ENCODE assay signal across 17 mouse cellular contexts in the genomic region with DNA sequence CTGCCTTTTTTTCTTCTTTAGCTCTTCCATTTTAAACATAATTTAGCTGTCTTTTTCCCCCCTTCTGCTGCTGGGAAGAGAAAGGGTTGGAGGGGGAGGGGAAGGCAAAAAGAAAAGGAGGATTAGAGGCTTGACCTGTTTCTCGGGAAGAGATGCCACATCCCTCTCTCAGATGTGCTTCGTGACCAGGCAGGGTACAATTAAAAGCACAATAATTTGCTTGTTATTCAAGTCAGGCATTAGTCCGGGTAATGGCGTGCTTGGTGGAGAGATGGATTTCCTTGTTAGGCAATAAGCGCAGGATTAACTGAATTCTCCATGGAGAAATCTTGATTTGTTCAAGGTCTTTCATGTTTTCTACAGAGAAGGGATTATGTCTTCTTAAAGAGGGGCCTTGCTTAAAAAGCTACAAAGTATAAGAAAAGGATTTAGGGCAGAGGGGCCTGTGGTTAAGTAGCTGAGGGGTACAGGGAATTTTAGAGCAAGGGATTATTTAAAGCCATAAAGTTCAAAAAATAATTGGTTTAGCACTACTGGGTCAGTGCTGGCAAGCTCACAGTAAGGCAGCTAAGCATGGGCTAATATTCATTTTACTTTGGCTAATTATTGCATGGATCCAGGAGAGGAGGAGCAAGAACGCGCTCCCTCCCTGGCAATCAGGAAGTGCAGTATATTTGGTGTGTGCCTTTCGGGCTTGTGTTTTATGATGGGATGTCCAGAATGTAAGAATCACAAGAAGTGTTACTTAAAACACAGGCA.
DNase-seq lines count a peak whose midpoint lies in the region; ATAC-seq lines count a peak whose summit lies in the region.
"Had no signal": no experiment of that assay in that cellular context is flagged by ENCODE, and none has a peak within 500 bp of the region (broad histone marks: within the 10 kb centered on the region; RNA-seq: fewer than 3 reads in every experiment).

No protein-coding gene starts in this region.

- no peak overlapping the region for H3K4me3 ChIP-seq in neural tube, embryonic 13.5 days
- H3K4me3 ChIP-seq in neural tube, embryonic 15.5 days (replicated peaks) = no peak overlapping the region
- no peak overlapping the region for H3K4me3 ChIP-seq in forebrain, embryonic 11.5 days (ENCODE audit: low read depth, low read length)
- no peak overlapping the region for H3K4me3 ChIP-seq in midbrain, embryonic 12.5 days
- H3K4me3 ChIP-seq: erythroblast, embryonic 14.5 days; gastrocnemius, adult 2 months; hindbrain, embryonic 15.5 days; liver, embryonic 13.5 days had no signal

- H3K9ac ChIP-seq in neural tube, embryonic 13.5 days = 0 out of 2 replicates have a peak overlapping the region, but pooled peaks have one; percentile 6
- no peak overlapping the region for H3K9ac ChIP-seq in neural tube, embryonic 15.5 days (replicated peaks)
- no peak overlapping the region for H3K9ac ChIP-seq in forebrain, embryonic 11.5 days (ENCODE audit: low read length)
- H3K9ac ChIP-seq in midbrain, embryonic 12.5 days (replicated peaks) = no peak overlapping the region
- H3K9ac ChIP-seq: hindbrain, embryonic 15.5 days; liver, embryonic 13.5 days had no signal

- H3K9me3 ChIP-seq in neural tube, embryonic 13.5 days = no peaks in the 10 kb centered on the region
- H3K9me3 ChIP-seq in neural tube, embryonic 15.5 days (replicated peaks) = no peaks in the 10 kb centered on the region
- no peaks in the 10 kb centered on the region; the same call in 1 of the 2 replicates for H3K9me3 ChIP-seq in forebrain, embryonic 11.5 days (ENCODE audit: control insufficient read depth, low read length)
- H3K9me3 ChIP-seq in midbrain, embryonic 12.5 days = no peaks in the 10 kb centered on the region
- H3K9me3 ChIP-seq: hindbrain, embryonic 15.5 days; liver, embryonic 13.5 days had no signal

- H3K27ac ChIP-seq in neural tube, embryonic 13.5 days (replicated peaks) = peak overlapping the region; percentile 70
- H3K27ac ChIP-seq in neural tube, embryonic 15.5 days (replicated peaks) = no peak overlapping the region
- H3K27ac ChIP-seq in forebrain, embryonic 11.5 days (ENCODE audit: low read depth, low read length) = peak overlapping the region; percentile 33; the same call in 1 of the 2 replicates
- peak overlapping the region; percentile 68 for H3K27ac ChIP-seq in midbrain, embryonic 12.5 days (replicated peaks)
- H3K27ac ChIP-seq: gastrocnemius, adult 2 months; liver, embryonic 13.5 days had no signal

- peaks cover 11% of the 10 kb centered on the region for H3K27me3 ChIP-seq in neural tube, embryonic 13.5 days
- H3K27me3 ChIP-seq in neural tube, embryonic 15.5 days (replicated peaks) = 0 out of 2 replicates have a peak, but pooled peaks cover 6% of the 10 kb centered on the region
- H3K27me3 ChIP-seq in forebrain, embryonic 11.5 days (ENCODE audit: control insufficient read depth, insufficient read depth, low read length) = peaks cover 31% of the 10 kb centered on the region
- H3K27me3 ChIP-seq in midbrain, embryonic 12.5 days = peaks cover 69% of the 10 kb centered on the region
- H3K27me3 ChIP-seq: liver, embryonic 13.5 days had no signal

- peak overlapping the region; percentile 9 for H3K4me2 ChIP-seq in neural tube, embryonic 13.5 days
- no peak overlapping the region for H3K4me2 ChIP-seq in neural tube, embryonic 15.5 days
- peak overlapping the region; percentile 2; the same call in 1 of the 2 replicates for H3K4me2 ChIP-seq in forebrain, embryonic 11.5 days (ENCODE audit: low read depth, low read length, severe bottlenecking)
- H3K4me2 ChIP-seq in midbrain, embryonic 12.5 days (replicated peaks) = peak overlapping the region; percentile 55; the same call in 1 of the 2 replicates
- H3K4me2 ChIP-seq: heart, embryonic 11.5 days; hindbrain, embryonic 15.5 days; liver, embryonic 13.5 days had no signal

- H3K36me3 ChIP-seq in neural tube, embryonic 13.5 days = no peaks in the 10 kb centered on the region
- H3K36me3 ChIP-seq in neural tube, embryonic 15.5 days = no peaks in the 10 kb centered on the region
- no peaks in the 10 kb centered on the region for H3K36me3 ChIP-seq in forebrain, embryonic 11.5 days (ENCODE audit: control insufficient read depth, insufficient read depth, low read length)
- no peaks in the 10 kb centered on the region for H3K36me3 ChIP-seq in midbrain, embryonic 12.5 days
- H3K36me3 ChIP-seq: hindbrain, embryonic 15.5 days; liver, embryonic 13.5 days had no signal

- peaks cover 42% of the 10 kb centered on the region for H3K4me1 ChIP-seq in neural tube, embryonic 13.5 days (replicated peaks)
- H3K4me1 ChIP-seq in neural tube, embryonic 15.5 days = peaks cover 29% of the 10 kb centered on the region
- H3K4me1 ChIP-seq in forebrain, embryonic 11.5 days (replicated peaks; ENCODE audit: control insufficient read depth, insufficient read depth, low read length) = peaks cover 9% of the 10 kb centered on the region; the same call in 1 of the 2 replicates
- H3K4me1 ChIP-seq in midbrain, embryonic 12.5 days = peaks cover 42% of the 10 kb centered on the region
- H3K4me1 ChIP-seq: liver, embryonic 13.5 days had no signal

- 0 out of 2 replicates have a peak, but pooled peaks have one; percentile 19 for ATAC-seq in neural tube, embryonic 13.5 days (ENCODE audit: low read depth)
- ATAC-seq in neural tube, embryonic 15.5 days (ENCODE audit: low FRiP score) = no peak
- ATAC-seq in forebrain, embryonic 11.5 days (replicated peaks; ENCODE audit: low FRiP score) = peak; percentile 88
- ATAC-seq in midbrain, embryonic 12.5 days (ENCODE audit: low FRiP score, low read depth) = peak; percentile 89

- WGBS in neural tube, embryonic 13.5 days = 17% methylated on average over 8 of the region's 8 CpGs
- 22% methylated on average over 8 of the region's 8 CpGs for WGBS in neural tube, embryonic 15.5 days
- WGBS in forebrain, embryonic 11.5 days = 6% methylated on average over 8 of the region's 8 CpGs
- 8% methylated on average over 8 of the region's 8 CpGs for WGBS in midbrain, embryonic 12.5 days

- DNase-seq in forebrain, embryonic 11.5 days (ENCODE audit: low spot score) = peak; percentile 69
- DNase-seq in right cerebral cortex, adult 2 months (ENCODE audit: low spot score in 2 of 2) = no peak
- DNase-seq in spleen, adult 12 weeks (ENCODE audit: low spot score) = no peak
- no peak for DNase-seq in testis, postnatal 10 days (ENCODE audit: low spot score)
- DNase-seq: cerebellum, postnatal 14 days; gastrocnemius, adult 2 months; left cerebral cortex, postnatal 4 days; liver, embryonic 13.5 days; lung, postnatal 4 days; right cerebral cortex, postnatal 25 days; thymus, postnatal 36 days had no signal
